Mouse (Mus musculus) forebrain, embryonic 14.5 days (tissue): Measurements from ENCODE around the gene Gcnt3. TPM values are rescaled to one million over a fixed set of nuclear protein-coding genes. Genes with fewer than 3 reads are reported as not detected.
A peak's percentile ranks its signal among the peaks of the same experiment; 100 is the strongest.

ENCODE experiments used
- ATAC-seq: fragments of 200-750 bp; cut with Nextera tagmentation; 2 replicates; pipeline ENCODE4 v1.8.0; 2017; ENCODE audit warnings: mild to moderate bottlenecking, moderate library complexity
- DNase-seq: peaks from one replicate; pipeline ENCODE4 v3.0.0-alpha.2; 2015; ENCODE audit warnings: low spot score
- H3K27ac ChIP-seq: fragments of 300-500 bp; sonication (generic); 2 replicates; pipeline ENCODE4 v1.5.1; 2014; ENCODE audit warnings: low read depth, mild to moderate bottlenecking, control low read depth, low read length, moderate library complexity
- H3K27me3 ChIP-seq: fragments of 300-500 bp; sonication (generic); replicated peaks from 2 replicates; pipeline ENCODE4 v1.6.1; 2014; ENCODE audit warnings: low read length, control low read depth, mixed read lengths; ENCODE audit not compliant: control insufficient read depth, insufficient read depth
- H3K36me3 ChIP-seq: fragments of 300-500 bp; sonication (generic); 2 replicates; pipeline ENCODE4 v1.6.1; 2014; ENCODE audit warnings: low read length, control low read depth; ENCODE audit not compliant: control insufficient read depth, insufficient read depth
- H3K4me1 ChIP-seq: fragments of 300-500 bp; sonication (generic); 2 replicates; pipeline ENCODE4 v1.6.1; 2014; ENCODE audit warnings: antibody characterized with exemption, low read length, control low read depth; ENCODE audit not compliant: control insufficient read depth, insufficient read depth
- H3K4me2 ChIP-seq: fragments of 300-500 bp; sonication (generic); 2 replicates; pipeline ENCODE4 v1.6.1; 2014; ENCODE audit warnings: mild to moderate bottlenecking, control low read depth, low read length
- H3K4me3 ChIP-seq: fragments of 300-500 bp; sonication (generic); 2 replicates; pipeline ENCODE4 v1.5.1; 2014; ENCODE audit warnings: low read depth, low read length, control low read depth
- H3K9ac ChIP-seq: fragments of 300-500 bp; sonication (generic); 2 replicates; pipeline ENCODE4 v1.6.1; 2014; ENCODE audit warnings: mild to moderate bottlenecking, low read length, control low read depth, moderate library complexity
- H3K9me3 ChIP-seq: fragments of 300-500 bp; sonication (generic); replicated peaks from 2 replicates; pipeline ENCODE4 v1.6.1; 2016; ENCODE audit warnings: low read length, control low read depth, mixed read lengths; ENCODE audit not compliant: control insufficient read depth
- WGBS: fragments of 180-500 bp; shearing (Covaris S2); extraction: QIAGEN DNeasy Blood & Tissue Kit; methylation state at CpG from one replicate; pipeline ENCODE4 v1.1.7; 2014; 5-methylcytosine and 5-hydroxymethylcytosine counted together
- polyA plus RNA-seq: library from polyadenylated mRNA; unstranded; fragments of >200 nt; fragmentation: Nextera tagmentation; extraction: Ambion mirVana; gene quantifications from 2 replicates; pipeline ENCODE4 v1.2.1, GENCODE M21; 2014

The Gcnt3 gene
- polyA plus RNA-seq, 1 experiment from 2014 or later: not detected

- Histone ChIP-seq H3K36me3 (peaks cover 10% of the 10 kb centered on the region), H3K4me3 (no peak overlapping the region), H3K9me3 (no peaks in the 10 kb centered on the region), H3K4me1 (peaks cover 11% of the 10 kb centered on the region), H3K27me3 (0 out of 2 replicates have a peak, but pooled peaks cover 2% of the 10 kb centered on the region), H3K9ac (no peak overlapping the region), H3K4me2 (no peak overlapping the region), H3K27ac (no peak overlapping the region)
- WGBS: 2% methylated on average over 3 of the region's 3 CpGs
- peak; percentile 84 for DNase-seq
- ATAC-seq: no peak
Measured at GRCm38 (mm10) chr9:69987579-69987978, 50.3 kb downstream of the Gcnt3 start.

DNA sequence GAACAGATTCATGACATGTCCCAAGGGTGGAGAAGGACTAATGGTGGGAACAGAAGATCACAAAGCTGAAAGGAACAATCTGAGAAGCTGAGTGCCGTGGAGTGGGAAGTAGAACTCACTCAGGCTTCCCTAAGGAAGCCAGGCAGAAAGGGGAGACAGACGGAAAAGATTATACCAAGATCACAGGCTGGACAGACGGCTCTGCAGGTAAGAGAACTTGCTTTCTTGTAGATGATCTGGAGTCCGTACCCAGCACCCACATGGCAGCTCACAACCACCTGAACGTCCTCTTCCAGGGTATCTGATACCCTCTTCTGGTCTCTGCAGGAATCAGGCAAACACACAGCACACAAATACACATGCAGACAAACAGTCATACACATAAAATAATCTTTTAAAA, 51.3 kb downstream of the Gcnt3 start:
- DNase-seq: no peak
- H3K27me3 ChIP-seq: 0 out of 2 replicates have a peak, but pooled peaks cover 2% of the 10 kb centered on the region
- peaks cover 11% of the 10 kb centered on the region for H3K4me1 ChIP-seq
- no peak overlapping the region for H3K4me2 ChIP-seq
- peaks cover under 1% of the 10 kb centered on the region; the same call in 1 of the 2 replicates for H3K36me3 ChIP-seq
- 79% methylated on average over 5 of the region's 5 CpGs for WGBS
- H3K4me3 ChIP-seq: no peak overlapping the region
- ATAC-seq: no peak
- no peak overlapping the region for H3K27ac ChIP-seq
- no peak overlapping the region for H3K9ac ChIP-seq
- H3K9me3 ChIP-seq: no peaks in the 10 kb centered on the region

DNA sequence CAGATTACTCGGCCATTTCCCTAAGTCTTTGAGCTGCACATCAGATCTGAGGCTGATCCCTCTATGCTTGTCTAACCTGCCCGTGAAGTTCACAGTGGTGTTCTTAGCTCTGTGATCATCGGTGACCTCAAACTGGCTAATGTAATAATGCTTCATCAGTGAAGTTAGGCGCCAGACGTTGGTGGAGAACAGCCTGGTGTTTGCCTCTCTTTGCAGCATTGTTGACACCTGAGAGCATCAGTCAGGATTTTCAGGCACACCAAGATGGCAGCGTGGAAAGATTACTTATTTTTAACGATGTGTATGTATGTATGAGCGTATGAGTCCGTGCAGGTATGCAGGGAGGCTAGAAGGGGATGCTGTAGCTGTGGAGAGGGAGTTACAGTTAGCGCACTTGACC, 51.8 kb downstream of the Gcnt3 start:
- ATAC-seq (no peak), DNase-seq (no peak)
- H3K4me2 ChIP-seq: no peak overlapping the region
- H3K36me3 ChIP-seq: no peaks in the 10 kb centered on the region
- H3K4me1 ChIP-seq: peaks cover 8% of the 10 kb centered on the region
- WGBS: 83% methylated on average over 10 of the region's 10 CpGs
- no peaks in the 10 kb centered on the region for H3K9me3 ChIP-seq
- H3K27me3 ChIP-seq: 0 out of 2 replicates have a peak, but pooled peaks cover 2% of the 10 kb centered on the region
- H3K4me3 ChIP-seq: no peak overlapping the region
- no peak overlapping the region for H3K27ac ChIP-seq
- H3K9ac ChIP-seq: no peak overlapping the region

GRCm38 (mm10) chr9:69985526-69985925, 52.4 kb downstream of the Gcnt3 start:
- Histone ChIP-seq H3K36me3 (no peaks in the 10 kb centered on the region), H3K4me1 (peaks cover 3% of the 10 kb centered on the region), H3K9ac (no peak overlapping the region), H3K27ac (no peak overlapping the region), H3K4me2 (no peak overlapping the region), H3K27me3 (0 out of 2 replicates have a peak, but pooled peaks cover 2% of the 10 kb centered on the region), H3K9me3 (no peaks in the 10 kb centered on the region), H3K4me3 (no peak overlapping the region)
- WGBS: 79% methylated on average over 1 of the region's 1 CpGs
- ATAC-seq (no peak), DNase-seq (no peak)

Other genes starting within 250 kb of the Gcnt3 start
- 115 and 116 TPM in 2 replicates for gene Bnip2, start 48.6 kb downstream of the Gcnt3 start, polyA plus RNA-seq
- gene Gtf2a2, start 25.5 kb downstream of the Gcnt3 start, polyA plus RNA-seq: 233 and 264 TPM in 2 replicates
- gene Fam81a, start 104.5 kb upstream of the Gcnt3 start, polyA plus RNA-seq: 5.6 and 8.4 TPM in 2 replicates
- 4.1 and 6.0 TPM in 2 replicates for gene Myo1e, start 169.3 kb upstream of the Gcnt3 start, polyA plus RNA-seq